Mouse (Mus musculus) erythroblast, embryonic 14.5 days (primary cell): Measurements from ENCODE around the gene Il17re.

ENCODE experiments used
- GATA1 ChIP-seq: IDR thresholded peaks from 2 replicates; pipeline ENCODE4 v1.6.1; 2012; ENCODE audit warnings: low read length, inconsistent platforms, mixed read lengths
- TAL1 ChIP-seq: IDR thresholded peaks from 3 replicates; pipeline ENCODE4 v1.6.1; 2012; ENCODE audit warnings: low read length, inconsistent platforms, mixed read lengths

GRCm38 (mm10) chr6:113416416-113416815 is 41.9 kb upstream of the Il17re start:
- TF ChIP-seq TAL1 = no peak
- TF ChIP-seq GATA1 = no peak
